In genomic region chr11:102347683-102348082, GRCm38 (mm10) we compare ENCODE assay signal across 14 mouse cellular contexts. TPM values are rescaled to one million over a fixed set of nuclear protein-coding genes. Genes with fewer than 3 reads are reported as not detected.
"Had no signal": no experiment of that assay in that cellular context is flagged by ENCODE, and none has a peak within 500 bp of the region (broad histone marks: within the 10 kb centered on the region; RNA-seq: fewer than 3 reads in every experiment).

No protein-coding gene starts in this region.

- H3K27ac ChIP-seq: intestine, embryonic 15.5 days; left cerebral cortex, adult 2 months; limb, embryonic 10.5 days; midbrain, embryonic 13.5 days had no signal

- H3K9ac ChIP-seq: intestine, embryonic 15.5 days; midbrain, embryonic 13.5 days had no signal

- H3K4me1 ChIP-seq: midbrain, embryonic 13.5 days had no signal

- H3K4me2 ChIP-seq: intestine, embryonic 15.5 days; midbrain, embryonic 13.5 days had no signal

- H3K27me3 ChIP-seq: intestine, embryonic 15.5 days; midbrain, embryonic 13.5 days had no signal

- H3K36me3 ChIP-seq: intestine, embryonic 15.5 days; limb, embryonic 10.5 days; midbrain, embryonic 13.5 days had no signal

- H3K4me3 ChIP-seq: intestine, embryonic 15.5 days; left cerebral cortex, adult 2 months; limb, embryonic 10.5 days; midbrain, embryonic 13.5 days had no signal

- DNase-seq: kidney, adult 8-10 months; kidney, postnatal 25 days; lung, adult 2 months; lung, postnatal 36 days; right cerebral cortex, adult 18-20 months; right cerebral cortex, postnatal 25 days; thymus, postnatal 36 days had no signal

- ATAC-seq: intestine, embryonic 15.5 days; lung, postnatal 0 days; midbrain, embryonic 13.5 days had no signal

- H3K9me3 ChIP-seq: intestine, embryonic 15.5 days; limb, embryonic 10.5 days; midbrain, embryonic 13.5 days had no signal

RNA-seq across cellular contexts. Expression of gene Slc4a1, which starts 18.3 kb away (rescaled TPM):
- polyA plus RNA-seq: small intestine, adult 2 months had no signal

RNA-seq across cellular contexts. Expression of gene Rundc3a, which starts 45.5 kb away (rescaled TPM):
- total RNA-seq: megakaryocyte progenitor cell, adult 5-6 weeks had no signal
